Mouse (Mus musculus) gastrocnemius, postnatal 25 days (tissue): ENCODE results near the gene Klhdc3. TPM values are rescaled to one million over a fixed set of nuclear protein-coding genes. Genes with fewer than 3 reads are reported as not detected.

ENCODE experiments used
- DNase-seq: peaks from one replicate; pipeline ENCODE4 v3.0.0; 2022
- total RNA-seq, 2 experiments: library from RNA; stranded (reverse); gene quantifications; 1 replicate in 1 of 2; 2 replicates in 1 of 2; pipeline ENCODE4 v1.2.3; 2021

Gene Klhdc3
- total RNA-seq, 2 experiments from 2014 or later, result 135 to 168 TPM

GRCm38 (mm10) chr17:46661351-46661750 lies 19.4 kb downstream of the Klhdc3 start:
- DNase-seq, result no peak

DNA sequence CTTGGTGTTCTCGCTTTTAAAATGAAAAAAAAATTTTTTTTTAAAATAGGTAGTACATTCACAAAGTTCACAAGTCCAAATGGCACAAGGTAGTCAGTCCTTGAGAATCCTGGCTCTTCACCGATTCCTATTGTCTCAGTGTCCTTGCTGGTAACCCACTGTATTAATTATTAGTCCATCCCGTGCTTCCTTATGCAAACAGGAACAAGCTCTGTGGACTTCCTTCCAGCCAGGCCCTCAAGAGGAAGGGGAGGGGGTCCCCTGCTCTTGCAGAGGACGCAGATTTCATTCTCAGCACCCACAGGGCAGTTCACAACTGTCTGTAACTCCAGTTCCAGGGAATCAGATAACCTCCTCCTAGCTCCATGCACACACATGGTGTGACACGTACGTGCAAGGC lies 24.7 kb downstream of the Klhdc3 start:
- no peak for DNase-seq

GRCm38 (mm10) chr17:46651755-46652547 lies 28.8 kb downstream of the Klhdc3 start:
- no peak for DNase-seq

- DNase-seq, result no peak
Observed at GRCm38 (mm10) chr17:46651292-46651691, 29.4 kb downstream of the Klhdc3 start.

GRCm38 (mm10) chr17:46650232-46651031 lies 30.3 kb downstream of the Klhdc3 start, which contains the start of gene Cul7:
Cul7 (plus strand) TSS chr17:46650337.
- DNase-seq, result peak; percentile 95

DNA sequence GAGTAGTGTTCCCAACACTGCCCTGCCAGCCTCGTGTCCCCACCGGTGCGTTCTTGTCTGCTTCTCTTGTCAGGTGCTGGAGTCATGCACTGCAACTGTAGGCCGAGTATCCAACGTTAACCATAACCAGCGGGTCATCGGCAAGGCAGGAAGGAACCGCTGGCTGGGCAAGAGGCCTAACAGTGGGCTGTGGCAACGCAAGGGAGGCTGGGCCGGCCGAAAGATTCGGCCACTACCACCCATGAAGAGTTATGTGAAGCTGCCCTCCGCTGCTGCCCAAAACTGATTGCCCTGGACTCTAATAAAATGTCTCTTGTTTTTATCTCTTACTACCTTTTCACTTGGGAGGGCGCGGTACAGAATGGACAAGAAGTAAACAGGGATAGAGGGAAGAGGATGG lies 30.9 kb downstream of the Klhdc3 start:
- no peak for DNase-seq

GRCm38 (mm10) chr17:46648436-46648835 lies 32.3 kb downstream of the Klhdc3 start:
- DNase-seq, result no peak

GRCm38 (mm10) chr17:46647279-46647678 lies 33.4 kb downstream of the Klhdc3 start:
- no peak for DNase-seq

GRCm38 (mm10) chr17:46646322-46646662 lies 34.4 kb downstream of the Klhdc3 start:
- no peak for DNase-seq

GRCm38 (mm10) chr17:46645561-46646321 lies 35.0 kb downstream of the Klhdc3 start, which contains the start of the genes Klc4 and Mrpl2:
Klc4 (minus strand) TSS chr17:46646022.
Mrpl2 (plus strand) TSS chr17:46646229.
- peak; percentile 98 for DNase-seq

GRCm38 (mm10) chr17:46644916-46645475 lies 35.7 kb downstream of the Klhdc3 start:
- no peak for DNase-seq

DNA sequence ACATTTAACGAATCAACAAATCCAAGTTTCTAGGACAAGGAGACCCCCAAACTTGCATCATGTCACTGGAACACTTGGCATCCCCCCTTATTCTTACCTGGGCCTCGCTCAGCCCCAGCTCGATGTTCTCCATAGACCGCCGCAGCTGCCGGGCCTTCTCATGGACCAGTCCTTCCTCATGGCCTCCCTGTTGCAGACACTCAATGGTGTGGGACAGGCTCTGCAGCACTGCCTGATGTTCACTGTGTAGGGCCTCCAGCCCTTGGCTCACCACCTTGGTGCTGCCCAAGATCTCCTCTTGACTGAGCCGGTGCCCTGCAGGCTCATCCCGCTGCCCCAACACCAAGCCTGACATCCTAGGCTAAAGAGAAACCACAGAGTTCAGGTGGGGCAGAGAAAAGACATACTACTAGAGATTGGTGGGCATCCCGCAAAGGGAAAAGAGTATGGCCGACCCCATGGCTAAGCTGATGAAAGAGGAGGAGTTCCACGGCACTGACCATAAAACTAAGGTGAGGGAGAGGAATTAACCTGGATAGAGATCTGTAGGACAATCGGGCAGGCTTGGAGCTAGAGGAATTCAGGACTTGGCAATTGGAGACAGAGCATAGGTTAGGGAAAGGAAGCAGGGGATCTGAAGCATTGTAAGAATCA lies 36.4 kb downstream of the Klhdc3 start:
- no peak for DNase-seq

DNA sequence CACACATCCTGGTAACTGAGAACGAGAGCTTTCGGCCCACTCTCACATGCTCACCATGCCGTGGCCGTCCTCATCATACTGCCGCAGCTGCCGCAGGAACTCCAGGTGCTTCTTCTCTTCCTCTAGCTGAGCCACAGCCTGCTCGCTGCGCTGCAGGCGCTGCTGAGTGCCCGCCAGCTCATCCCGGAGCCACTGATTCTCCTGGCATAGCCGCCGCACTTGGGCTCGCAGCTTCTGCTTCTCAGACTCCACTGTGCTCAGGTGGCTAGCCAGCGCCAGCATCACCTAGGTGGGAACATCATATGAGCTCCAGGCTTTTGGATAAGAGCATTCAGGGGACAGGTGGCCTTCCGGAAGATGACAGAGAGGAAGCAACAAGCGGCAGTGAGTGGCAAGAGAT lies 38.7 kb downstream of the Klhdc3 start:
- no peak for DNase-seq

DNA sequence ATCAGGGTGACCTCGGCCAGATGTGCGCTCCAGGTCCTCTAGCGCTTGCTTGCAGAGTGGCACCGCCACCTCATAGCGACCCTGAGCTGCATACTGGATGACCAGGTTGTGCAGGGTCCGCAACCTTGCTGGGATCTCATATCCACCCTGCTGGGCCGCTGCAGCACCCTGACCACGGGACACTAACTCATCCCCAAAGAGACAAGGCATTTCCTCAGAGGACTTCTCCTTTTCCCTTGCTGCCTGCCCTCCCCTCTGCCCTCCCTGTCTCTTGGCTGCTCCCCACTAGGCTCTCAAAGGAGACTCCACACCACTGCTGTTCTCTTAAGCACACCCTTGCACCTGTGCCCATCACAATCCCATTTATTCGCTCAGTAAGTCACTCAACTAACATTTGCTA lies 40.8 kb downstream of the Klhdc3 start:
- no peak for DNase-seq

DNA sequence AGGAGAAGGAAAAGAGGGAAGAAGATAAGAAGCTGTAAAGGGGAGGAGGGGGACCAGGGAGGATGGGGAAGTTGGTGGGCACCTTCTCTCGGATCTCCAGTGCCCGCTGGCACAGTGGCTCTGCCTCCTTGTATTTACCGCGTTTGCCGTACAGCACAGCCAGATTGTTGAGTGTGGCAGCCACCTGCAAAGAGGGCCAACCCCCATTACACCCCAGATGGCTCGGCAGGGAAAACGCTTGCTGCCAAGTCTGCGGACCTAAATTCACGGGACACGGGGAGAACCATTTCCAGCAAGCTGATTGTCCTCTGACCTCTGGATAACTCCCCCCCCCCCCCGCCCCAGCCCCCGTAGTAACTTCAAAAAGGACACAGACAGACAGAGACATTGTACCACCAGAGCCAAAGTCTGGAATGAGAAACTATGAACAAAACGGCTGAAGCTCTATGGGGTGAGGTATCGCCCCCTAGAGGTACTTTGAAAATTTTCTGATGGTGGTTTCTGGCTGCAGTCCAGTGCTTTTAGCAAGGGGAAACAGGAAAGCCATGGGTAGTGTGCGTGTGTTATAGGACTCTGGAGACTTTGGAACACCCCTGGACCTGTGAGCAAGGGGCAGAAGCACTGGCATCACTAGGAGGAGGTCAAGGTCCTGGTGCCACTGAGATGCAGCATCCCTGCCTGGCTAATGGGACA lies 43.7 kb downstream of the Klhdc3 start:
- peak; percentile 42 for DNase-seq

GRCm38 (mm10) chr17:46629685-46630441 lies 50.9 kb downstream of the Klhdc3 start:
- no peak for DNase-seq

DNA sequence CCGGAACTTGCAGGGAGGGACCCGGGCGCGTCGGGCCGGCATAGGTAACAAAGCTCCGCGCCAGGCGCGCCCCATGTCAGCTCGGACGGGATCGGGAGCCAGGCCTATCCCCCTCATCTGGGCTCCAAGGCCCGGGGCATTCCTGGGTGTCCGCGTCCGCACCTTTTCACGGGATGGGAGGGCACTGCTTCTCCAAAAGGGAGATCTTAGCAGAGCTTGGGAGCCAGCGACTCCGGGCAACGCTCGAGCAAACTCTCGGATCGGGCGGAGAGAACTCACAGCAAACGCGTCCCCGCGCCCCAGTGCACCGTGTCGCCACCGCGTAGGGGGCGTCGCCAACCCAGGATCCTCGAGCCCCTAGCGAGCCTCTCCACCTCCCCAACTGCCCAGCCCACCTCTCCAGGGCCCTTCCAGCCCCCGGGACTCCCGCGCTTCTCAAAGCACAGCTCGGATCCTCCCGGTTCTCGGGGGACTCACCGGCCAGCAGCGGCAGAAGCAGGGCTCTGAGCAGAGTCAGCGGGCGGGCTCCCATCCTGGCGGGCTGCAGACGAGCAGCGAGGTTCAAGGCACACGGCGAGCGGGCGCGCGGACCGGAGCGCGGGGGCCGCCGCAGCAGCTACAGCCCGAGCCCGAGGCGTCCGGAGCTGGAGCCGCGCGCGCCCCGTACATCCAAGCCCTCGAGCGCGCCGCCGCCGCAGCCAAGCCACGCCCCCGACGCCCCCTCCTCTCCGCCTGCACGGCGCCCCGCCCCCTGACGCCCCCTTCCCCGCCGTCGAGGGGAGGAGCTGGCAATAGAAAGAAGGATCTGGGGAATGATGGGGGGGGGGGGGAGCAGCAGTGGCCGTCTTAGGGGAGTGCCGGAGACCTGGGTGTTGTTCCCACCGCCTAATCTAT lies 51.7 kb downstream of the Klhdc3 start, which contains the start of gene Ptk7:
Ptk7 (minus strand) TSS at position 714 of the 894 bp plus-strand sequence.
- DNase-seq, result peak; percentile 63

DNA sequence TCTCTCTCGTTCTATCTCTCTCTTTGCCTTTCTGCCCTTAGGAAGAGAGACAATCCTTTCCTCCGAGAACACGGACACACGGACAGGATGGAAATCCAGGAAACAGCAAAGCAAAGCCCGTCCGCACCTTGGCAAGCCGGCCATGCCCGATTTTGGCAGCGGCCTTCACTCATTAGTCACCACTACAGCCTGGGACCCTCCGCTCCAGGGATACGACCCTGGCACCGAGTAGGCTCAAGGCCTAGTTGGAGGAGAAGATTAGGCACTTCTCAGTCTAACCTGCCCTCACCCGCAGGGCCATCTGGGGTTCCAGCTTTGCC lies 52.3 kb downstream of the Klhdc3 start:
- DNase-seq, result no peak

- DNase-seq, result no peak
Observed at GRCm38 (mm10) chr17:46627409-46627808, 53.3 kb downstream of the Klhdc3 start.
